ENCODE assay signal across 21 mouse cellular contexts in genomic region chr1:60469491-60469890, GRCm38 (mm10).
DNase-seq lines count a peak whose midpoint lies in the region; ATAC-seq and TF ChIP-seq lines count a peak whose summit lies in the region.
"Had no signal": no experiment of that assay in that cellular context is flagged by ENCODE, and none has a peak within 500 bp of the region (broad histone marks: within the 10 kb centered on the region; RNA-seq: fewer than 3 reads in every experiment).

No protein-coding gene starts in this region.

- ATAC-seq in frontal cortex, adult (ENCODE audit: low TSS enrichment), result peak; percentile 92
- ATAC-seq: activated CD4-positive, CD25-positive, alpha-beta regulatory T cell, adult 4 months; forebrain, embryonic 16.5 days; intestine, embryonic 15.5 days; Patski had no signal

- no peak for DNase-seq in frontal cortex, postnatal 25 days (ENCODE audit: low spot score in 2 of 2)
- DNase-seq in layer of hippocampus, adult 2 months (ENCODE audit: low spot score in 2 of 2), result no peak
- DNase-seq in layer of hippocampus, adult 9-10 months (ENCODE audit: low spot score), result no peak
- peak; percentile 45 for DNase-seq in right cerebral cortex, adult 18-20 months
- DNase-seq in right cerebral cortex, postnatal 4 days, result no peak
- DNase-seq in telencephalon, adult 2 months (ENCODE audit: low read depth, low spot score), result peak; percentile 70
- DNase-seq in kidney, postnatal 4 days, result no peak
- DNase-seq: adrenal gland, adult 2 months; adrenal gland, postnatal 25 days; cerebellum, adult 2 months; cerebellum, postnatal 10 days; heart, postnatal 14 days had no signal

- TF ChIP-seq CTCF in layer of hippocampus, adult 2 months (conservative IDR thresholded peaks at IDR 0.05), result peak; percentile 26; the same call in 1 of the 2 replicates

- H3K4me3 ChIP-seq in layer of hippocampus, adult 2 months, result no peak overlapping the region
- H3K4me3 ChIP-seq: forebrain, embryonic 12.5 days; heart, embryonic 10.5 days; hindbrain, embryonic 10.5 days; intestine, embryonic 15.5 days had no signal

- peak overlapping the region; percentile 46; the same call in 1 of the 2 replicates for H3K27ac ChIP-seq in layer of hippocampus, adult 2 months
- H3K27ac ChIP-seq: forebrain, embryonic 12.5 days; heart, embryonic 10.5 days; hindbrain, embryonic 10.5 days; hindbrain, embryonic 14.5 days; intestine, embryonic 15.5 days had no signal

Comparison
In these comparisons a context has a peak if more than half of its experiments do, and no peak if none do; other contexts are left out.
1. DNase-seq: peak in right cerebral cortex, adult 18-20 months (single experiment) and telencephalon, adult 2 months (single experiment); none in frontal cortex, postnatal 25 days (0 of 2), layer of hippocampus, adult 2 months (0 of 2), layer of hippocampus, adult 9-10 months (single experiment), right cerebral cortex, postnatal 4 days (single experiment) and kidney, postnatal 4 days (0 of 2).